In the genomic region with DNA sequence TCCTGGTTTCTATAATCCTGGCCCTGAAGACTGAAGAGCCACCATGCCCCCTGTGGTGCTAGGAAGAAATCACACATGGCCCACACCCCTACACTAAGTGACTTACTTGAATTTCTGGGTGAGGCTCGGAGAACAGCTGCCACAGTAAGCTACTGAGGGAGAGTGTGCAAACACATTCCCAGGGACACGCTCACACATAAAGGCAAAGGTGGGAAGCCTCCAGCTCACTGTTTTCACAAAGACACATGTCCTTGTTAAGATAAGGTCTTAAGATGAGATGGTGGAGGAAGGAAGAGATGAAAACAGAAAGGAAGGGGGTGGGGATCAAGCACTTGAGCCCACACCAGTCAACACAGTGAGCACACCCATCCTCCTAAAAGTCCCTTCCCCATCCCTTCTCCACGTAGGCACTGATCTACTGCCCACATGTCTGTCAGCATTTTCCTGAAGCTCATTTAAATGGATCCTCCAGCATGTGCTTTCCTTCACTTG, we compare ENCODE assay signal across 12 mouse cellular contexts.
A peak's percentile ranks its signal among the peaks of the same experiment; 100 is the strongest.
DNase-seq lines count a peak whose midpoint lies in the region; ATAC-seq lines count a peak whose summit lies in the region.
"Had no signal": no experiment of that assay in that cellular context is flagged by ENCODE, and none has a peak within 500 bp of the region (broad histone marks: within the 10 kb centered on the region; RNA-seq: fewer than 3 reads in every experiment).

No protein-coding gene starts in this region.

- peak overlapping the region; percentile 74 for H3K27ac ChIP-seq in heart, embryonic 16.5 days (ENCODE audit: low read length)
- H3K27ac ChIP-seq: hindbrain, embryonic 15.5 days; neural tube, embryonic 12.5 days had no signal

- H3K36me3 ChIP-seq in heart, embryonic 16.5 days (ENCODE audit: control insufficient read depth, insufficient read depth) = peaks cover 7% of the 10 kb centered on the region; the same call in 1 of the 2 replicates

- peaks cover 29% of the 10 kb centered on the region for H3K4me1 ChIP-seq in heart, embryonic 16.5 days (ENCODE audit: control insufficient read depth, insufficient read depth, low read length)

- 0 out of 2 replicates have a peak overlapping the region, but pooled peaks have one; percentile 7 for H3K4me2 ChIP-seq in heart, embryonic 16.5 days (ENCODE audit: low read depth, low read length)
- H3K4me2 ChIP-seq: hindbrain, embryonic 15.5 days; neural tube, embryonic 12.5 days had no signal

- H3K27me3 ChIP-seq in heart, embryonic 16.5 days (ENCODE audit: control insufficient read depth, insufficient read depth, low read length) = no peaks in the 10 kb centered on the region
- H3K27me3 ChIP-seq: hindbrain, embryonic 15.5 days; neural tube, embryonic 12.5 days had no signal

- WGBS in heart, embryonic 16.5 days = 53% methylated on average over 3 of the region's 3 CpGs

- intact Hi-C loops in heart, postnatal 10 days (cut with DNase I) = no loop called here
- intact Hi-C loops in gastrocnemius, postnatal 14 days (cut with DNase I; ENCODE audit: low total_unique reads) = no loop called here

- no peak for ATAC-seq in heart, embryonic 16.5 days (replicated peaks; ENCODE audit: extremely low read depth, insufficient read depth, low FRiP score)
- ATAC-seq in CD4-positive, CD25-positive, alpha-beta regulatory T cell, adult 4 months = peak; percentile 16
- ATAC-seq in monocyte, adult 5-6 weeks (replicated peaks; ENCODE audit: insufficient number of reproducible peaks, low FRiP score, low TSS enrichment, poor library complexity, severe bottlenecking) = no peak
- ATAC-seq: forebrain, embryonic 14.5 days had no signal

- no peaks in the 10 kb centered on the region for H3K9me3 ChIP-seq in heart, embryonic 16.5 days (replicated peaks; ENCODE audit: control insufficient read depth, low read length)
- H3K9me3 ChIP-seq: hindbrain, embryonic 15.5 days; neural tube, embryonic 12.5 days had no signal

- H3K4me3 ChIP-seq in heart, embryonic 16.5 days (ENCODE audit: low read length) = no peak overlapping the region
- H3K4me3 ChIP-seq: hindbrain, embryonic 15.5 days; neural tube, embryonic 12.5 days had no signal

- DNase-seq in heart, postnatal 10 days = no peak
- peak; percentile 8 to 17 for DNase-seq in B cell, adult 2 months
- DNase-seq in left cerebral cortex, adult 8-10 months (ENCODE audit: low spot score in 2 of 2) = peak; percentile 20 to 56
- no peak for DNase-seq in gastrocnemius, postnatal 14 days
- DNase-seq in adrenal gland, postnatal 4 days (ENCODE audit: low spot score in 2 of 2) = no peak
- DNase-seq: thymus, postnatal 4 days had no signal

- H3K9ac ChIP-seq in heart, embryonic 16.5 days (ENCODE audit: low read length) = no peak overlapping the region
- H3K9ac ChIP-seq: hindbrain, embryonic 15.5 days; neural tube, embryonic 12.5 days had no signal

Comparison
In these comparisons a context has a peak if more than half of its experiments do, and no peak if none do; other contexts are left out.
1. DNase-seq: peak in B cell, adult 2 months (2 of 2) and left cerebral cortex, adult 8-10 months (2 of 2); none in heart, postnatal 10 days (0 of 2), gastrocnemius, postnatal 14 days (single experiment) and adrenal gland, postnatal 4 days (0 of 2).